Mouse (Mus musculus) CH12F3 (cell line): ENCODE results near the gene Ntrk2.
"Not testable (repeated sequence)": the region's sequence is repeated elsewhere in the genome, so short reads cannot be mapped to it uniquely, and the experiment has no call there.

Experiments used
- in situ Hi-C: fragments of 300-500 bp; cut with MboI; formaldehyde crosslinking; loops from 2 replicates; pipeline ENCODE4 v1.14.3; 2020; ENCODE audit warnings: low sequenced_read_pairs

Ntrk2 gene

GRCm38 (mm10) chr13:59030574-59030973, 224.2 kb downstream of the Ntrk2 start:
- in situ Hi-C loops, result no loop called here

- in situ Hi-C loops, result no loop called here
These were observed 234.0 kb downstream of the Ntrk2 start for GRCm38 (mm10) chr13:59040156-59040915.

- in situ Hi-C loops, result no loop called here
These were observed 234.8 kb downstream of the Ntrk2 start for GRCm38 (mm10) chr13:59041013-59041764.

GRCm38 (mm10) chr13:59052188-59052587, 245.8 kb downstream of the Ntrk2 start:
- in situ Hi-C loops, result no loop called here

GRCm38 (mm10) chr13:59054331-59054730, 248.0 kb downstream of the Ntrk2 start:
- in situ Hi-C loops, result not testable (repeated sequence)

- in situ Hi-C loops, result no loop called here
These were observed 250.5 kb downstream of the Ntrk2 start for GRCm38 (mm10) chr13:59056859-59057258.

GRCm38 (mm10) chr13:59057886-59058285, 251.5 kb downstream of the Ntrk2 start:
- in situ Hi-C loops, result no loop called here

- in situ Hi-C loops, result no loop called here
These were observed 252.7 kb downstream of the Ntrk2 start for GRCm38 (mm10) chr13:59059118-59059517.

GRCm38 (mm10) chr13:59065677-59066076, 259.3 kb downstream of the Ntrk2 start:
- in situ Hi-C loops, result no loop called here

GRCm38 (mm10) chr13:59073635-59074256, 267.4 kb downstream of the Ntrk2 start:
- in situ Hi-C loops, result no loop called here

- in situ Hi-C loops, result no loop called here
These were observed 270.1 kb downstream of the Ntrk2 start for GRCm38 (mm10) chr13:59076489-59076888.

- in situ Hi-C loops, result no loop called here
These were observed 273.5 kb downstream of the Ntrk2 start for GRCm38 (mm10) chr13:59079761-59080461.

- in situ Hi-C loops, result no loop called here
These were observed 274.1 kb downstream of the Ntrk2 start for GRCm38 (mm10) chr13:59080468-59080867.

- in situ Hi-C loops, result no loop called here
These were observed 282.6 kb downstream of the Ntrk2 start for GRCm38 (mm10) chr13:59089016-59089415.

- in situ Hi-C loops, result no loop called here
These were observed 285.0 kb downstream of the Ntrk2 start for GRCm38 (mm10) chr13:59091138-59091971.

- in situ Hi-C loops, result no loop called here
These were observed 285.9 kb downstream of the Ntrk2 start for GRCm38 (mm10) chr13:59092045-59092857.

- in situ Hi-C loops, result no loop called here
These were observed 286.4 kb downstream of the Ntrk2 start for GRCm38 (mm10) chr13:59092858-59093154.

GRCm38 (mm10) chr13:59094722-59095121, 288.4 kb downstream of the Ntrk2 start:
- in situ Hi-C loops, result no loop called here

- in situ Hi-C loops, result no loop called here
These were observed 289.5 kb downstream of the Ntrk2 start for GRCm38 (mm10) chr13:59095811-59096391.
